Mouse (Mus musculus) liver, embryonic 14.5 days (tissue): ENCODE results near the gene Nab1.

Source experiments
- CTCF ChIP-seq: IDR thresholded peaks from 2 replicates; pipeline ENCODE4 v1.5.1; 2016; ENCODE audit warnings: antibody characterized with exemption, low read depth, control low read depth
- EP300 ChIP-seq: IDR thresholded peaks from 2 replicates; pipeline ENCODE4 v1.6.1; 2016; ENCODE audit warnings: antibody characterized with exemption, low read depth

DNA sequence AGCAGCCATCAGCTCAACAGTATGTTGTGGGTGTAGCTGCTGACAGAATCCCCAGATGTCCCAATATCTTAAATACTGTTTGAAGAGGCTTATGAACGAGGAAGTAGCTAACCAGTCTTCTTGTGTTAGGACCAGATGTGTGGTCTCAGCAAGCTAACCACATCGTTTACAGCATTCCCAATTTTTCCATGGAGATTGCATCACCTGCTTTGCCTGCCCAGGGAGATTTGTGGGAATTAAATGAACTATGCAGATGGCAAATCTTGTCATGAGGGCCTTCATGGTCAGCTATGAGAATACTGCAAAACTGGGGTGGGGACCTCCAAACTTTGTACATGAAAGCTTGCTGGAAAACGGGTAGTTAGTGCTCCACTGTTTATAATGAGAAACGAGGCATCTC is 30.2 kb downstream of the Nab1 start:
- no peak for TF ChIP-seq EP300
- no peak for TF ChIP-seq CTCF
